Comparison of ENCODE assay signal across 12 mouse cellular contexts in genomic region chr8:71497077-71497645, GRCm38 (mm10). TPM values are rescaled to one million over a fixed set of nuclear protein-coding genes. Genes with fewer than 3 reads are reported as not detected.
A peak's percentile ranks its signal among the peaks of the same experiment; 100 is the strongest.
DNase-seq lines count a peak whose midpoint lies in the region; ATAC-seq and TF ChIP-seq lines count a peak whose summit lies in the region.
"Had no signal": no experiment of that assay in that cellular context is flagged by ENCODE, and none has a peak within 500 bp of the region (broad histone marks: within the 10 kb centered on the region; RNA-seq: fewer than 3 reads in every experiment).

No protein-coding gene starts in this region.

- 84% methylated on average over 1 of the region's 1 CpGs for WGBS in forebrain, embryonic 10.5 days
- WGBS in forebrain, embryonic 15.5 days = 84% methylated on average over 1 of the region's 1 CpGs
- 93% methylated on average over 1 of the region's 1 CpGs for WGBS in hindbrain, postnatal 0 days
- WGBS in hindbrain, embryonic 14.5 days = 88% methylated on average over 1 of the region's 1 CpGs
- WGBS in lung, postnatal 0 days = 88% methylated on average over 1 of the region's 1 CpGs
- WGBS in stomach, postnatal 0 days = 78% methylated on average over 1 of the region's 1 CpGs

- H3K4me2 ChIP-seq in forebrain, embryonic 15.5 days (replicated peaks) = no peak overlapping the region
- no peak overlapping the region for H3K4me2 ChIP-seq in hindbrain, postnatal 0 days (ENCODE audit: low read depth, low read length)
- H3K4me2 ChIP-seq in hindbrain, embryonic 14.5 days (replicated peaks) = no peak overlapping the region
- H3K4me2 ChIP-seq in lung, postnatal 0 days (replicated peaks; ENCODE audit: low read depth, low read length) = no peak overlapping the region
- no peak overlapping the region for H3K4me2 ChIP-seq in stomach, postnatal 0 days (replicated peaks; ENCODE audit: low read depth)
- H3K4me2 ChIP-seq: limb, embryonic 13.5 days had no signal

- H3K4me3 ChIP-seq in forebrain, embryonic 10.5 days = no peak overlapping the region
- H3K4me3 ChIP-seq in forebrain, embryonic 15.5 days = no peak overlapping the region
- H3K4me3 ChIP-seq in hindbrain, postnatal 0 days (ENCODE audit: low read length) = no peak overlapping the region
- H3K4me3 ChIP-seq in hindbrain, embryonic 14.5 days (replicated peaks; ENCODE audit: low read length) = no peak overlapping the region
- no peak overlapping the region for H3K4me3 ChIP-seq in lung, postnatal 0 days (ENCODE audit: low read depth, low read length)
- no peak overlapping the region for H3K4me3 ChIP-seq in stomach, postnatal 0 days (ENCODE audit: low read depth, low read length)
- H3K4me3 ChIP-seq: limb, embryonic 13.5 days; megakaryocyte, embryonic 14.5 days had no signal

- ATAC-seq in forebrain, embryonic 15.5 days (replicated peaks) = no peak
- ATAC-seq in hindbrain, postnatal 0 days = no peak
- ATAC-seq in hindbrain, embryonic 14.5 days (ENCODE audit: low FRiP score) = no peak
- no peak for ATAC-seq in lung, postnatal 0 days
- ATAC-seq in stomach, postnatal 0 days (ENCODE audit: low FRiP score, low TSS enrichment) = no peak

- H3K4me1 ChIP-seq in forebrain, embryonic 10.5 days = peaks cover 46% of the 10 kb centered on the region
- H3K4me1 ChIP-seq in forebrain, embryonic 15.5 days = peaks cover 8% of the 10 kb centered on the region; the same call in 1 of the 2 replicates
- H3K4me1 ChIP-seq in hindbrain, postnatal 0 days (ENCODE audit: insufficient read depth, low read length) = no peaks in the 10 kb centered on the region
- no peaks in the 10 kb centered on the region for H3K4me1 ChIP-seq in hindbrain, embryonic 14.5 days (replicated peaks; ENCODE audit: control insufficient read depth, insufficient read depth, low read length)
- H3K4me1 ChIP-seq in lung, postnatal 0 days (ENCODE audit: insufficient read depth, low read depth, low read length) = peaks cover 13% of the 10 kb centered on the region
- no peaks in the 10 kb centered on the region; the same call in 1 of the 2 replicates for H3K4me1 ChIP-seq in stomach, postnatal 0 days (replicated peaks; ENCODE audit: control insufficient read depth, insufficient read depth)

- TF ChIP-seq EP300 in lung, postnatal 0 days (IDR thresholded peaks at IDR 0.05) = no peak
- no peak for TF ChIP-seq EP300 in stomach, postnatal 0 days (optimal IDR thresholded peaks at IDR 0.05)

- 0 out of 2 replicates have a peak overlapping the region, but pooled peaks have one; percentile 26 for H3K27ac ChIP-seq in forebrain, embryonic 10.5 days
- H3K27ac ChIP-seq in forebrain, embryonic 15.5 days (replicated peaks) = no peak overlapping the region
- H3K27ac ChIP-seq in hindbrain, postnatal 0 days = peak overlapping the region; percentile 4; the same call in 1 of the 2 replicates
- no peak overlapping the region for H3K27ac ChIP-seq in hindbrain, embryonic 14.5 days
- peak overlapping the region; percentile 58; the same call in 1 of the 2 replicates for H3K27ac ChIP-seq in lung, postnatal 0 days (ENCODE audit: low read length)
- peak overlapping the region; percentile 61 for H3K27ac ChIP-seq in stomach, postnatal 0 days (replicated peaks)
- H3K27ac ChIP-seq: limb, embryonic 13.5 days had no signal

- peaks cover 37% of the 10 kb centered on the region for H3K36me3 ChIP-seq in forebrain, embryonic 10.5 days (replicated peaks)
- peaks cover 10% of the 10 kb centered on the region for H3K36me3 ChIP-seq in forebrain, embryonic 15.5 days
- H3K36me3 ChIP-seq in hindbrain, postnatal 0 days (ENCODE audit: insufficient read depth, low read length) = peaks cover 14% of the 10 kb centered on the region; the same call in 1 of the 2 replicates
- peaks cover 21% of the 10 kb centered on the region; the same call in 1 of the 2 replicates for H3K36me3 ChIP-seq in hindbrain, embryonic 14.5 days (replicated peaks; ENCODE audit: control insufficient read depth, insufficient read depth)
- peaks cover 5% of the 10 kb centered on the region; the same call in 1 of the 2 replicates for H3K36me3 ChIP-seq in lung, postnatal 0 days (ENCODE audit: insufficient read depth, low read length)
- H3K36me3 ChIP-seq in stomach, postnatal 0 days (ENCODE audit: control insufficient read depth, insufficient read depth, low read length) = peaks cover 4% of the 10 kb centered on the region; the same call in 1 of the 2 replicates

- TF ChIP-seq CTCF in hindbrain, postnatal 0 days (IDR thresholded peaks at IDR 0.05; ENCODE audit: low read depth) = no peak
- TF ChIP-seq CTCF in lung, postnatal 0 days (IDR thresholded peaks at IDR 0.05) = no peak
- TF ChIP-seq CTCF in stomach, postnatal 0 days (IDR thresholded peaks at IDR 0.05; ENCODE audit: low read depth) = no peak

- H3K9me3 ChIP-seq in forebrain, embryonic 10.5 days = no peaks in the 10 kb centered on the region
- H3K9me3 ChIP-seq in forebrain, embryonic 15.5 days = no peaks in the 10 kb centered on the region
- no peaks in the 10 kb centered on the region for H3K9me3 ChIP-seq in hindbrain, postnatal 0 days (ENCODE audit: low read length)
- no peaks in the 10 kb centered on the region for H3K9me3 ChIP-seq in hindbrain, embryonic 14.5 days (ENCODE audit: control insufficient read depth, low read length)
- no peaks in the 10 kb centered on the region for H3K9me3 ChIP-seq in lung, postnatal 0 days (ENCODE audit: low read length)
- H3K9me3 ChIP-seq in stomach, postnatal 0 days (ENCODE audit: control insufficient read depth, low read length) = no peaks in the 10 kb centered on the region
- H3K9me3 ChIP-seq: limb, embryonic 13.5 days; megakaryocyte, embryonic 14.5 days had no signal

- H3K9ac ChIP-seq in forebrain, embryonic 15.5 days (replicated peaks) = no peak overlapping the region
- no peak overlapping the region for H3K9ac ChIP-seq in hindbrain, postnatal 0 days (replicated peaks; ENCODE audit: low read length)
- H3K9ac ChIP-seq in hindbrain, embryonic 14.5 days = no peak overlapping the region
- H3K9ac ChIP-seq in lung, postnatal 0 days (replicated peaks; ENCODE audit: low read depth) = no peak overlapping the region
- no peak overlapping the region for H3K9ac ChIP-seq in stomach, postnatal 0 days (ENCODE audit: low read length)

- H3K27me3 ChIP-seq in forebrain, embryonic 10.5 days (ENCODE audit: poor library complexity, severe bottlenecking) = no peaks in the 10 kb centered on the region
- no peaks in the 10 kb centered on the region for H3K27me3 ChIP-seq in forebrain, embryonic 15.5 days
- H3K27me3 ChIP-seq in hindbrain, postnatal 0 days (ENCODE audit: insufficient read depth, low read length) = no peaks in the 10 kb centered on the region
- H3K27me3 ChIP-seq in hindbrain, embryonic 14.5 days (ENCODE audit: control insufficient read depth, insufficient read depth, low read length) = no peaks in the 10 kb centered on the region
- no peaks in the 10 kb centered on the region for H3K27me3 ChIP-seq in lung, postnatal 0 days (replicated peaks; ENCODE audit: insufficient read depth, low read length)
- no peaks in the 10 kb centered on the region for H3K27me3 ChIP-seq in stomach, postnatal 0 days (ENCODE audit: control insufficient read depth, insufficient read depth, low read length)
- H3K27me3 ChIP-seq: limb, embryonic 13.5 days had no signal

- no peak for DNase-seq in forebrain, embryonic 10.5 days (ENCODE audit: extremely low spot score, low spot score)
- DNase-seq in hindbrain, postnatal 0 days (ENCODE audit: low spot score) = no peak
- no peak for DNase-seq in hindbrain, embryonic 14.5 days (ENCODE audit: low spot score)
- DNase-seq in lung, postnatal 0 days (ENCODE audit: low spot score) = no peak
- no peak for DNase-seq in lung, adult 18-20 months
- no peak for DNase-seq in stomach, postnatal 0 days (ENCODE audit: low spot score)
- no peak for DNase-seq in adrenal gland, postnatal 25 days

RNA-seq across cellular contexts. Expression of gene Gtpbp3, which starts 9.3 kb away (rescaled TPM):
- polyA plus RNA-seq in forebrain, embryonic 10.5 days (2016; fragmentation: Nextera tagmentation; extraction: Ambion mirVana) = 21.3 and 22.3 TPM in 2 replicates
- polyA plus RNA-seq in forebrain, embryonic 15.5 days (2015; fragmentation: Nextera tagmentation; extraction: Ambion mirVana) = 12.2 and 13.7 TPM in 2 replicates
- total RNA-seq in hindbrain, postnatal 0 days (2014; rRNA removed) = 36.1 and 58.5 TPM in 2 replicates
- 12.1 and 15.5 TPM in 2 replicates for polyA plus RNA-seq in hindbrain, postnatal 0 days (2015; fragmentation: Nextera tagmentation; extraction: Ambion mirVana)
- 4.7 and 7.3 TPM in 2 replicates for polyA plus RNA-seq in hindbrain, embryonic 14.5 days (2014; fragmentation: Nextera tagmentation; extraction: Ambion mirVana)
- 10.6 and 11.6 TPM in 2 replicates for polyA plus RNA-seq in lung, postnatal 0 days (2015; fragmentation: Nextera tagmentation; extraction: Ambion mirVana)
- polyA plus RNA-seq in stomach, postnatal 0 days (2015; fragmentation: Nextera tagmentation; extraction: Ambion mirVana) = 7.2 and 8.2 TPM in 2 replicates
- 26.5 and 28.7 TPM in 2 replicates for total RNA-seq in adrenal gland, postnatal 25 days (2021)

RNA-seq across cellular contexts. Expression of gene Ano8, which starts 11.4 kb away (rescaled TPM):
- polyA plus RNA-seq in forebrain, embryonic 10.5 days (2016; fragmentation: Nextera tagmentation; extraction: Ambion mirVana) = 1.8 TPM in 2 replicates
- 9.4 and 9.8 TPM in 2 replicates for polyA plus RNA-seq in forebrain, embryonic 15.5 days (2015; fragmentation: Nextera tagmentation; extraction: Ambion mirVana)
- total RNA-seq in hindbrain, postnatal 0 days (2014; rRNA removed) = 78.6 and 80.5 TPM in 2 replicates
- polyA plus RNA-seq in hindbrain, postnatal 0 days (2015; fragmentation: Nextera tagmentation; extraction: Ambion mirVana) = 4.7 and 5.3 TPM in 2 replicates
- polyA plus RNA-seq in hindbrain, embryonic 14.5 days (2014; fragmentation: Nextera tagmentation; extraction: Ambion mirVana) = 8.5 and 10.6 TPM in 2 replicates
- 1.1 and 1.2 TPM in 2 replicates for polyA plus RNA-seq in lung, postnatal 0 days (2015; fragmentation: Nextera tagmentation; extraction: Ambion mirVana)
- 0.68 and 1.1 TPM in 2 replicates for polyA plus RNA-seq in stomach, postnatal 0 days (2015; fragmentation: Nextera tagmentation; extraction: Ambion mirVana)
- 17.3 and 23.3 TPM in 2 replicates for total RNA-seq in adrenal gland, postnatal 25 days (2021)

RNA-seq across cellular contexts. Expression of gene Plvap, which starts 14.4 kb away (rescaled TPM):
- 43.3 and 47.5 TPM in 2 replicates for polyA plus RNA-seq in forebrain, embryonic 10.5 days (2016; fragmentation: Nextera tagmentation; extraction: Ambion mirVana)
- polyA plus RNA-seq in forebrain, embryonic 15.5 days (2015; fragmentation: Nextera tagmentation; extraction: Ambion mirVana) = 5.4 and 6.0 TPM in 2 replicates
- 8.0 and 8.3 TPM in 2 replicates for total RNA-seq in hindbrain, postnatal 0 days (2014; rRNA removed)
- 10.2 and 15.3 TPM in 2 replicates for polyA plus RNA-seq in hindbrain, postnatal 0 days (2015; fragmentation: Nextera tagmentation; extraction: Ambion mirVana)
- polyA plus RNA-seq in hindbrain, embryonic 14.5 days (2014; fragmentation: Nextera tagmentation; extraction: Ambion mirVana) = 9.2 and 10.5 TPM in 2 replicates
- 246 and 265 TPM in 2 replicates for polyA plus RNA-seq in lung, postnatal 0 days (2015; fragmentation: Nextera tagmentation; extraction: Ambion mirVana)
- 56.3 and 60.9 TPM in 2 replicates for polyA plus RNA-seq in stomach, postnatal 0 days (2015; fragmentation: Nextera tagmentation; extraction: Ambion mirVana)
- 167 and 192 TPM in 2 replicates for total RNA-seq in adrenal gland, postnatal 25 days (2021)

RNA-seq across cellular contexts. Expression of gene Dda1, which starts 28.2 kb away (rescaled TPM):
- 116 and 122 TPM in 2 replicates for polyA plus RNA-seq in forebrain, embryonic 10.5 days (2016; fragmentation: Nextera tagmentation; extraction: Ambion mirVana)
- polyA plus RNA-seq in forebrain, embryonic 15.5 days (2015; fragmentation: Nextera tagmentation; extraction: Ambion mirVana) = 222 and 240 TPM in 2 replicates
- total RNA-seq in hindbrain, postnatal 0 days (2014; rRNA removed) = 191 and 195 TPM in 2 replicates
- 241 and 246 TPM in 2 replicates for polyA plus RNA-seq in hindbrain, postnatal 0 days (2015; fragmentation: Nextera tagmentation; extraction: Ambion mirVana)
- polyA plus RNA-seq in hindbrain, embryonic 14.5 days (2014; fragmentation: Nextera tagmentation; extraction: Ambion mirVana) = 218 and 236 TPM in 2 replicates
- polyA plus RNA-seq in lung, postnatal 0 days (2015; fragmentation: Nextera tagmentation; extraction: Ambion mirVana) = 73.7 and 78.6 TPM in 2 replicates
- polyA plus RNA-seq in stomach, postnatal 0 days (2015; fragmentation: Nextera tagmentation; extraction: Ambion mirVana) = 72.5 and 74.5 TPM in 2 replicates
- 62.5 and 64.7 TPM in 2 replicates for total RNA-seq in adrenal gland, postnatal 25 days (2021)

RNA-seq across cellular contexts. Expression of gene Ccdc194, which starts 28.4 kb away (rescaled TPM):
- polyA plus RNA-seq in forebrain, embryonic 10.5 days (2016; fragmentation: Nextera tagmentation; extraction: Ambion mirVana) = 0.47 TPM in 1 of 2 replicates, not detected in the other
- polyA plus RNA-seq in forebrain, embryonic 15.5 days (2015; fragmentation: Nextera tagmentation; extraction: Ambion mirVana) = 0.11 TPM in 1 of 2 replicates, not detected in the other
- total RNA-seq in hindbrain, postnatal 0 days (2014; rRNA removed) = 0.58 TPM in 1 of 2 replicates, not detected in the other
- polyA plus RNA-seq in hindbrain, postnatal 0 days (2015; fragmentation: Nextera tagmentation; extraction: Ambion mirVana) = 0.13 and 0.34 TPM in 2 replicates
- polyA plus RNA-seq in hindbrain, embryonic 14.5 days (2014; fragmentation: Nextera tagmentation; extraction: Ambion mirVana) = 0.22 and 0.92 TPM in 2 replicates
- polyA plus RNA-seq in lung, postnatal 0 days (2015; fragmentation: Nextera tagmentation; extraction: Ambion mirVana) = 0.07 and 0.08 TPM in 2 replicates
- 0.29 and 0.46 TPM in 2 replicates for polyA plus RNA-seq in stomach, postnatal 0 days (2015; fragmentation: Nextera tagmentation; extraction: Ambion mirVana)
- total RNA-seq in adrenal gland, postnatal 25 days (2021) = not detected in 2 replicates
- total RNA-seq: adrenal gland, adult 2 months; layer of hippocampus, postnatal 14 days had no signal
- polyA plus RNA-seq: adrenal gland, adult 2 months had no signal

Comparison
In these comparisons a context has a peak if more than half of its experiments do, and no peak if none do; other contexts are left out.
1. H3K27ac ChIP-seq: peak in forebrain, embryonic 10.5 days (single experiment), hindbrain, postnatal 0 days (single experiment), lung, postnatal 0 days (single experiment) and stomach, postnatal 0 days (single experiment); none in forebrain, embryonic 15.5 days (single experiment) and hindbrain, embryonic 14.5 days (single experiment).